Mouse (Mus musculus) neural tube, embryonic 14.5 days (tissue): ENCODE measurements at regions not wholly inside any gene's neighbourhood (a gene's known extent, or its start where the extent isn't known, plus 50 kb on each side); places are given as distances from the start of the nearest gene placed in this dataset.

ENCODE experiments used
- ATAC-seq: fragments of 200-750 bp; cut with Nextera tagmentation; 2 replicates; pipeline ENCODE4 v1.8.0; 2017; ENCODE audit warnings: low read depth, mild to moderate bottlenecking, moderate TSS enrichment, moderate library complexity
- H3K27ac ChIP-seq: fragments of 300-500 bp; sonication (generic); 2 replicates; pipeline ENCODE4 v1.5.1; 2014; ENCODE audit warnings: low read depth, mild to moderate bottlenecking, control low read depth, low read length, moderate library complexity, mixed read lengths
- H3K27me3 ChIP-seq: fragments of 300-500 bp; sonication (generic); 2 replicates; pipeline ENCODE4 v1.6.1; 2014; ENCODE audit warnings: low read length; ENCODE audit not compliant: control insufficient read depth, insufficient read depth
- H3K36me3 ChIP-seq: fragments of 300-500 bp; sonication (generic); 2 replicates; pipeline ENCODE4 v1.6.1; 2014; ENCODE audit warnings: low read length, mixed read lengths; ENCODE audit not compliant: control insufficient read depth, insufficient read depth
- H3K4me1 ChIP-seq: fragments of 300-500 bp; sonication (generic); 2 replicates; pipeline ENCODE4 v1.6.1; 2014; ENCODE audit warnings: low read length; ENCODE audit not compliant: control insufficient read depth, insufficient read depth
- H3K4me2 ChIP-seq: fragments of 300-500 bp; sonication (generic); 2 replicates; pipeline ENCODE4 v1.6.1; 2014; ENCODE audit warnings: mild to moderate bottlenecking, low read depth, low read length, control low read depth
- H3K4me3 ChIP-seq: fragments of 300-500 bp; sonication (generic); 2 replicates; pipeline ENCODE4 v1.5.1; 2014; ENCODE audit warnings: low read depth, low read length, control low read depth, mixed read lengths
- H3K9ac ChIP-seq: fragments of 300-500 bp; sonication (generic); replicated peaks from 2 replicates; pipeline ENCODE4 v1.6.1; 2014; ENCODE audit warnings: low read depth, mild to moderate bottlenecking, control low read depth, low read length, mixed read lengths
- H3K9me3 ChIP-seq: fragments of 300-500 bp; sonication (generic); 2 replicates; pipeline ENCODE4 v1.6.1; 2016; ENCODE audit warnings: low read length; ENCODE audit not compliant: control insufficient read depth
- WGBS: fragments of 180-500 bp; shearing (Covaris S2); extraction: QIAGEN DNeasy Blood & Tissue Kit; methylation state at CpG from one replicate; pipeline ENCODE4 v1.1.7; 2014; 5-methylcytosine and 5-hydroxymethylcytosine counted together

GRCm38 (mm10) chr11:71636785-71637184 lies 112.9 kb upstream of the Wscd1 start:
- peak; percentile 41; the same call in 1 of the 2 replicates for ATAC-seq
- 5% methylated on average over 5 of the region's 5 CpGs for WGBS
- H3K27me3 ChIP-seq: no peaks in the 10 kb centered on the region
- no peak overlapping the region for H3K4me2 ChIP-seq
- H3K9me3 ChIP-seq: no peaks in the 10 kb centered on the region
- H3K4me3 ChIP-seq: no peak overlapping the region
- no peaks in the 10 kb centered on the region for H3K4me1 ChIP-seq
- no peak overlapping the region for H3K27ac ChIP-seq
- H3K36me3 ChIP-seq: no peaks in the 10 kb centered on the region
- no peak overlapping the region for H3K9ac ChIP-seq

GRCm38 (mm10) chr11:71642886-71643285 lies 106.8 kb upstream of the Wscd1 start:
- Histone ChIP-seq H3K4me2 (no peak overlapping the region), H3K27me3 (no peaks in the 10 kb centered on the region), H3K9me3 (no peaks in the 10 kb centered on the region), H3K4me1 (no peaks in the 10 kb centered on the region), H3K9ac (no peak overlapping the region), H3K27ac (no peak overlapping the region), H3K36me3 (no peaks in the 10 kb centered on the region), H3K4me3 (no peak overlapping the region)
- 74% methylated on average over 5 of the region's 5 CpGs for WGBS
- no peak for ATAC-seq

GRCm38 (mm10) chr11:71651756-71652380 lies 97.9 kb upstream of the Wscd1 start:
- H3K4me3 ChIP-seq: no peak overlapping the region

GRCm38 (mm10) chr11:71652381-71652775 lies 97.3 kb upstream of the Wscd1 start:
- no peak overlapping the region for H3K27ac ChIP-seq
- no peak for ATAC-seq
- WGBS: 61% methylated on average over 5 of the region's 5 CpGs

More at GRCm38 (mm10) chr11:71651756-71652380, 97.9 kb upstream of the Wscd1 start:
- Histone ChIP-seq H3K27me3 (no peaks in the 10 kb centered on the region), H3K36me3 (no peaks in the 10 kb centered on the region), H3K9ac (no peak overlapping the region), H3K4me1 (no peaks in the 10 kb centered on the region), H3K27ac (no peak overlapping the region), H3K9me3 (no peaks in the 10 kb centered on the region), H3K4me2 (no peak overlapping the region)
- no peak for ATAC-seq
- 86% methylated on average over 5 of the region's 5 CpGs for WGBS

GRCm38 (mm10) chr11:71658346-71658745 lies 91.4 kb upstream of the Wscd1 start:
- H3K9me3 ChIP-seq: no peaks in the 10 kb centered on the region
- no peaks in the 10 kb centered on the region for H3K4me1 ChIP-seq
- WGBS: 56% methylated on average over 2 of the region's 2 CpGs
- H3K4me3 ChIP-seq: no peak overlapping the region
- no peak overlapping the region for H3K4me2 ChIP-seq
- no peak overlapping the region for H3K27ac ChIP-seq
- no peak overlapping the region for H3K9ac ChIP-seq
- H3K27me3 ChIP-seq: no peaks in the 10 kb centered on the region
- ATAC-seq: no peak
- no peaks in the 10 kb centered on the region for H3K36me3 ChIP-seq

More at GRCm38 (mm10) chr11:71652381-71652775, 97.3 kb upstream of the Wscd1 start:
- Histone ChIP-seq H3K36me3 (no peaks in the 10 kb centered on the region), H3K27me3 (no peaks in the 10 kb centered on the region), H3K9ac (no peak overlapping the region), H3K9me3 (no peaks in the 10 kb centered on the region), H3K4me1 (no peaks in the 10 kb centered on the region), H3K4me3 (no peak overlapping the region), H3K4me2 (no peak overlapping the region)

GRCm38 (mm10) chr11:71670111-71671050 lies 79.3 kb upstream of the Wscd1 start:
- H3K9ac ChIP-seq: no peak overlapping the region
- H3K27ac ChIP-seq: no peak overlapping the region
- ATAC-seq: no peak
- H3K27me3 ChIP-seq: no peaks in the 10 kb centered on the region
- H3K9me3 ChIP-seq: no peaks in the 10 kb centered on the region
- no peak overlapping the region for H3K4me2 ChIP-seq
- 65% methylated on average over 19 of the region's 19 CpGs for WGBS
- no peaks in the 10 kb centered on the region for H3K36me3 ChIP-seq
- no peak overlapping the region for H3K4me3 ChIP-seq
- H3K4me1 ChIP-seq: no peaks in the 10 kb centered on the region

GRCm38 (mm10) chr11:71672171-71673050 lies 77.3 kb upstream of the Wscd1 start:
- H3K27me3 ChIP-seq: no peaks in the 10 kb centered on the region
- H3K9ac ChIP-seq: no peak overlapping the region
- no peak overlapping the region for H3K4me3 ChIP-seq
- H3K4me2 ChIP-seq: no peak overlapping the region
- H3K9me3 ChIP-seq: no peaks in the 10 kb centered on the region
- no peaks in the 10 kb centered on the region for H3K4me1 ChIP-seq
- no peak overlapping the region for H3K27ac ChIP-seq
- 55% methylated on average over 8 of the region's 8 CpGs for WGBS
- H3K36me3 ChIP-seq: no peaks in the 10 kb centered on the region
- no peak for ATAC-seq

GRCm38 (mm10) chr11:71674319-71674718 lies 75.4 kb upstream of the Wscd1 start:
- ATAC-seq: no peak
- no peak overlapping the region for H3K9ac ChIP-seq

More at GRCm38 (mm10) chr11:71674319-71674718, 75.4 kb upstream of the Wscd1 start:
- H3K4me3 ChIP-seq: no peak overlapping the region
- H3K27ac ChIP-seq: no peak overlapping the region
- H3K4me1 ChIP-seq: no peaks in the 10 kb centered on the region
- H3K36me3 ChIP-seq: no peaks in the 10 kb centered on the region
- no peaks in the 10 kb centered on the region for H3K27me3 ChIP-seq
- no peaks in the 10 kb centered on the region for H3K9me3 ChIP-seq
- 48% methylated on average over 5 of the region's 5 CpGs for WGBS
- no peak overlapping the region for H3K4me2 ChIP-seq
